Mouse (Mus musculus) natural killer cell, adult 2 months (primary cell): Measurements from ENCODE around the gene L3mbtl3.

Source experiments
- DNase-seq, 2 experiments: peaks; one replicate each; pipeline ENCODE4 v3.0.0; 2022; ENCODE audit warnings: low spot score in 2 of 2

The L3mbtl3 gene

GRCm38 (mm10) chr10:26375790-26376545 is at the start of gene L3mbtl3:
L3mbtl3 (minus strand) TSS chr10:26375971.
- DNase-seq = peak; percentile 77 to 84

DNA sequence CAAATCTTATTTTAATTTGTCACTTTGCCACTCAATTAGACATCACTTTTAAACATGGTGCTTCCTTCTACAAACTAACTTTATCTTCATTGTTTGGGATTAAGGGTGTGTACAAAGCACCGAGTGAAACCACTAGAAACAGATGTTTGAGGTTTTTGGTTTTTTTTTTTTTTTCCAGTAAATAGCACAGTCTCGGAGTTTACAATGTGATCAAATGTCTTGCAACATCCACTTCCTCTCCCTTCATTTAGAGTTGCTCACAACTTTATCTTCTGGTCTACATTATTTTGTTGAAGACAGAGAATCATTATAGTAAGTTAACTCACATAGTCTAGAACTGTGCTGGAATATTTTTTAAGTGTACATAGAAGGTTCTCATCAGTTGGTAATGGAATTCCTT is 45.4 kb upstream of the L3mbtl3 start:
- DNase-seq = no peak

DNA sequence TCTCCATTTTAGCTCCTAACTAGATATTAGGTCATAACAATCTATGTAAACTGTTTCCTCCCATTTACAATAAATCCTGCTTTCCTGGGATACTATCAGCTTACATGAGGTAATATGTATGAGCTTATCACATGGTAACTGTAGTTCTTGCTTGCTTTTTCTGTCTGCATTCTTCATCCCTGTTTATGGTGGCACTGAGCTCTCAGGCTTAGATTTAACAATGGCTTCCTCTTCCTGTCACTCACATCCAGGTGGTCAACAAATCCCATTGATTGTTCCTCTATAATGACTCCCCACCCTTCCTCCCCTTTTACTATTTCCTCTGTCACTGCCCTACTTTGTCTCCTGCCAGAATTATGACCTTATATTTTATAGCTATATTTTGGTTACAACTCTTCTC is 12.9 kb upstream of the L3mbtl3 start:
- DNase-seq = no peak

- DNase-seq = no peak
These were observed 1.5 kb upstream of the L3mbtl3 start for GRCm38 (mm10) chr10:26377332-26377602.

- DNase-seq = peak in 1 of 2 experiments; percentile 12
These were observed 968 bp upstream of the L3mbtl3 start for GRCm38 (mm10) chr10:26376546-26377331.

- DNase-seq = peak in 1 of 2 experiments; percentile 23
These were observed 420 bp downstream of the L3mbtl3 start for GRCm38 (mm10) chr10:26375351-26375751.

- peak; percentile 39 to 50 for DNase-seq
These were observed 1.1 kb downstream of the L3mbtl3 start for GRCm38 (mm10) chr10:26374436-26375311.

- DNase-seq = peak in 1 of 2 experiments; percentile 30
These were observed 1.8 kb downstream of the L3mbtl3 start for GRCm38 (mm10) chr10:26373951-26374435.

DNA sequence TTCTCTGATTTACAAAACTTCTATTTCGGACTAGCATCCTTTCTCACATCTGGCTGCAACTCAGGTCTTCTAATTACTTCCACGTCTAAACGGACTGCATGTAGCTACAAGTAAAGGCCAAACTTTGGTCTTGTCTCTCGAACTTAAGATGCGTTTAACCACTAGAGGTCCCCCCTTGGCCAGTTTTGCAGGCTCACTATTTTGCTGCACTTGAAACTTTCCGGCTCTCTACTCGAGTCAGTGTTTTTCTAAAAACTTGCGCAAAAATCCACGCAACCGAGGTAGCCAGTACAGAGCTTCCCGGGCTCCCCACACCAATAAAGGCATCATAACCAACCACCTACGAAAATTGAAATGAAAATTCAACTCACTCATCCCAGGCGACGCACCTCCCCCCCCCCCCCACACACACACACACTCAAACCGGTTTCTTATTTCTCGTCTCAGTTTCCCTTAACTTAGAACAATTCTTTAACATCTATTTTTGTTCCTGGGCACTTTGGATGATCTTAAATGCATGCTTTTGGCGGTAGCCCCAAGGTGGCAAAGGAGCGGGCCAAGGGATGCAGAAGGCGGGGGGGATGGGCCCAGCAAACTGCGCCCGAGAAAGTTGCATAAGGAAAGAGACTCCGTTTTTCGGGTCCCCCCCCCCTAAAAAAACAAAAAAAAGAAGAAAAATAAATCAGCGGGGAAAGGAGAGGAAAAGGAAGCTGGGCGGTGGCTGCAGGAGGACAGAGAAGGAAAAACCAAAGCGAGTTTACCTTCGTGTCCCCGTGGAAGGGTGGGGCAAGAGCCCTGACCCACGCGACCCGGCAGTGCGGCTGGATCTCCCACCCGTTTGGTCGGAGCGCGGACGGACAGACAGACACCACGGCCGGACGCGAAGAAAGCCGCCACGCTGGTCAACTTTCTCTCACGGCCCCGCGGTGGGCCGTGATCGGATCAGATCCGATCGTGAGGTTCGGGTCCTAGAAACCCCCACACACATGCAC is 2.5 kb downstream of the L3mbtl3 start:
- DNase-seq = peak; percentile 83 to 89

GRCm38 (mm10) chr10:26371416-26371815 is 4.4 kb downstream of the L3mbtl3 start:
- DNase-seq = no peak

DNA sequence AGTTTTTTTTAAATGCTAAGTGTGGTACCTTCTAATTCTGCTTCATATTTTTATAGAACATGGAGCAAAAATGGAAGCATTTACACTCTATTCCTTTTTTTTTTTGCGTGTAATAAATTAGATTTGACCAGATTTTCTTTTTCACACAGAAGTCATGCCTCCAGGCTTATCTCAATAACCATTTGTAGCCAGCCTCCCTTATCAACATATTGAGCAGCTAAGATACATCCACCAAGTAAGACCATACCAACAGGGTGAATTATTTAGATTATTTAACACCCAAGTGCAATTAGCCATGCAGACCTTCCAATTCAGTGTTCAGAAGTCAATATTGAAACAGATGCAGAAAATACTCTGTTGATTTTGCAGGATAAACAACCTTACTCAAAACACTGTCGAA is 10.8 kb downstream of the L3mbtl3 start:
- no peak for DNase-seq

DNA sequence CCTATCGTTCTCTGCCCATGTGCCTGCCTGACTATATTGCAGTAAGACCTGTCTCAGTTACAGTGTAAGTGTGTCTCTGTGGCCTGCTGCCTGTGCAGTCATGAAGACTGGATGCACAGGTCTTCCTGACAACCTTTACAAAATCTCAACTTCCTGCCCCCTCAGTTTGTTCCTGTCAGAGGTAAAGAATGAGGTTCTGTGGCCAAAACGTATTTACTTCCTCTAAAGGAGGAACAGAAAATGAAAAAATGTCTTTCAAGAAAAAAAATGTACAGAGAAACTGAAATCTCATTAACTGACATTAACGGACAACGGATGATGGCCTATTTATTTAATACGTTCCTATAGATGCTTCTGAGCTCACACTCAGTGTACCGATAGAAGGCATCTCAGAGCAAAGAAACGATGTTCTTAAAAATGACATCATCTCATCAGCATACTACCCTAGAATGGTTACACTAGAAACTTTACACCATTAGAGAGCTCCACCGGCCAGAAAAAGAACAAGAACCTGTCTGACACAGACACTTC is 11.4 kb downstream of the L3mbtl3 start:
- peak; percentile 16 to 17 for DNase-seq

GRCm38 (mm10) chr10:26363605-26364004 is 12.2 kb downstream of the L3mbtl3 start:
- DNase-seq = no peak

DNA sequence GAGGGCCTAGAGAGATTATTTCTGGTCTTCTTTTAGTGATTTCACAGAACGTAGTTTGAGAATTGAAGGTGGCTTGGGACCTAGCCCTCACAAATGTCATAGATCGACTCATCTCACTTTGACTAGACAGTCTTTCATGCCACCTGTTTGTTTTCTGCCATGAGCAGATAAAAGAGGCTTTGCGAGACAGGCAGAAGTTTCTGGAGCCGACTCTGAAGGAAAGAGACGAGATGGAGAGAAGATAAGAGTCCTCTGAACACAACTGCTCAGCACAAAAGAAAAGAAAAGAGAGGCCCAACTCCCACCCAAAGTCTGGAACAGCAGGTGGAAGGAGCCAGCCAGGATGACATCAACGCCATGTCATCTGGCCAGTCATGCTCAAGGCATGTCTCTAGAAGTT is 17.0 kb downstream of the L3mbtl3 start:
- no peak for DNase-seq

DNA sequence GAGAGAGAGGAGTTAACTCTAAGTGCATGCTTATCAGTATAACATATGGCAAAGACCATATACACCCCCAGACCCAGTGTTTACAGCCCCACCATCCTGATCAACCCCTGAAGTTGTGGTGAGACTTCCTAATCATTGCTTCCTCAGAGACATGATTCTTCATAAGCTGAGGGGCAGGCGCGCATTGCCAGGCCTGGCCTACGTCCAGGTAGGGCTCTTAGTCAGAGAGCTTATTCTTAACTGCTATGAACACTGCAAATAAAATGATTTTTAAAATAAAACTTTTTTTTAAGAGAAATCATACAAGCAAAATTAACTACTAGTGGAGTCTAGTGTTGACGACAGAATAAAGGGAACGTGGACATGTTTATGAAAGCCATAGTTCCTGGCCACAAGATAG is 17.5 kb downstream of the L3mbtl3 start:
- DNase-seq = no peak

GRCm38 (mm10) chr10:26353781-26354180 is 22.0 kb downstream of the L3mbtl3 start:
- DNase-seq = no peak

DNA sequence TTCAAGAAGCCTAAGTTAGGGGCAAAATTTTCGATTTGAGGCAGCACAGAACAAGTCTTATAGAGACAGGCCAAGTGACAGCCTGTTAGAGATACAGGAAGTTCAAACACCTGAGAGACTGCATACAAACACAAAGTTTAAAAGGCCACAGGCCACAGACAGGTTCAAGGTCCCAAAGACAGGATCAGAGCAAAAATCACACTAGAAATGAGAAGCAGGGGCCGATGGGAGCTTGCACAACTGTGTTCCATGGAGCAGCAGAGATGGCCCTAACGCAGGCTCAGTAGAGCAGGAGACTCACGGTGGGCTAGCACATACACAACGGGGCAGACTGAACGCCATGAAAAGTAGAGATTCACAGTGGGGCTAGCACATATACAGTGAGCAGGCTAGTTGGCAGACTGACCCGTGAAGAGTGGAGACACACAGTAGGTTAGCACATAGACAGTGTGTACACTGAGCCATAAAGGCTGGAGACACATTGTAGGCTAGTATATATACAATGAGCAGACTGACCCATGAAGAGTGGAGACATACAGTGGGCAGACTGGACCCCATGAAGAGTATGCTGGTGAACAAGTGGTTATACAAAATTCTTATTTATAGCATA is 24.5 kb downstream of the L3mbtl3 start:
- DNase-seq = no peak

- DNase-seq = no peak
These were observed 25.6 kb downstream of the L3mbtl3 start for GRCm38 (mm10) chr10:26350153-26350552.

- no peak for DNase-seq
These were observed 28.2 kb downstream of the L3mbtl3 start for GRCm38 (mm10) chr10:26347614-26348013.

GRCm38 (mm10) chr10:26345879-26346278 is 29.9 kb downstream of the L3mbtl3 start:
- DNase-seq = no peak
